Mouse (Mus musculus) embryonic facial prominence, embryonic 13.5 days (tissue): ENCODE results near the gene Sez6. TPM values are rescaled to one million over a fixed set of nuclear protein-coding genes. Genes with fewer than 3 reads are reported as not detected.

Experiments
- ATAC-seq: fragments of 200-750 bp; cut with Nextera tagmentation; 2 replicates; pipeline ENCODE4 v1.8.0; 2017; ENCODE audit warnings: low read depth; ENCODE audit not compliant: insufficient number of reproducible peaks, insufficient read depth, low FRiP score, low TSS enrichment
- H3K27ac ChIP-seq: fragments of 300-500 bp; sonication (generic); 2 replicates; pipeline ENCODE4 v1.5.1; 2015; ENCODE audit warnings: moderate library complexity, mild to moderate bottlenecking, inconsistent platforms
- H3K27me3 ChIP-seq: fragments of 300-500 bp; sonication (generic); 2 replicates; pipeline ENCODE4 v1.6.1; 2015; ENCODE audit warnings: mild to moderate bottlenecking, inconsistent platforms
- H3K36me3 ChIP-seq: fragments of 300-500 bp; sonication (generic); 2 replicates; pipeline ENCODE4 v1.6.1; 2015; ENCODE audit warnings: mild to moderate bottlenecking, inconsistent platforms
- H3K4me1 ChIP-seq: fragments of 300-500 bp; sonication (generic); 2 replicates; pipeline ENCODE4 v1.6.1; 2015; ENCODE audit warnings: inconsistent platforms
- H3K4me2 ChIP-seq: fragments of 300-500 bp; sonication (generic); 2 replicates; pipeline ENCODE4 v1.6.1; 2015; ENCODE audit warnings: moderate library complexity, mild to moderate bottlenecking, inconsistent platforms
- H3K4me3 ChIP-seq: fragments of 300-500 bp; sonication (generic); 2 replicates; pipeline ENCODE4 v1.5.1; 2015; ENCODE audit warnings: mild to moderate bottlenecking, inconsistent platforms
- H3K9ac ChIP-seq: fragments of 300-500 bp; sonication (generic); 2 replicates; pipeline ENCODE4 v1.6.1; 2015; ENCODE audit warnings: mild to moderate bottlenecking, inconsistent platforms
- H3K9me3 ChIP-seq: fragments of 300-500 bp; sonication (generic); 2 replicates; pipeline ENCODE4 v1.6.1; 2016; ENCODE audit warnings: inconsistent platforms
- WGBS: fragments of 180-500 bp; shearing (Covaris S2); methylation state at CpG from one replicate; pipeline ENCODE4 v1.1.7; 2015; ENCODE audit warnings: mixed read lengths; 5-methylcytosine and 5-hydroxymethylcytosine counted together
- polyA plus RNA-seq: library from polyadenylated mRNA; unstranded; fragments of >200 nt; fragmentation: Nextera tagmentation; extraction: Ambion mirVana; gene quantifications from 2 replicates; pipeline ENCODE4 v1.2.1, GENCODE M21; 2015

Sez6 gene
- polyA plus RNA-seq, 1 experiment from 2014 or later, result 2.6 TPM

DNA sequence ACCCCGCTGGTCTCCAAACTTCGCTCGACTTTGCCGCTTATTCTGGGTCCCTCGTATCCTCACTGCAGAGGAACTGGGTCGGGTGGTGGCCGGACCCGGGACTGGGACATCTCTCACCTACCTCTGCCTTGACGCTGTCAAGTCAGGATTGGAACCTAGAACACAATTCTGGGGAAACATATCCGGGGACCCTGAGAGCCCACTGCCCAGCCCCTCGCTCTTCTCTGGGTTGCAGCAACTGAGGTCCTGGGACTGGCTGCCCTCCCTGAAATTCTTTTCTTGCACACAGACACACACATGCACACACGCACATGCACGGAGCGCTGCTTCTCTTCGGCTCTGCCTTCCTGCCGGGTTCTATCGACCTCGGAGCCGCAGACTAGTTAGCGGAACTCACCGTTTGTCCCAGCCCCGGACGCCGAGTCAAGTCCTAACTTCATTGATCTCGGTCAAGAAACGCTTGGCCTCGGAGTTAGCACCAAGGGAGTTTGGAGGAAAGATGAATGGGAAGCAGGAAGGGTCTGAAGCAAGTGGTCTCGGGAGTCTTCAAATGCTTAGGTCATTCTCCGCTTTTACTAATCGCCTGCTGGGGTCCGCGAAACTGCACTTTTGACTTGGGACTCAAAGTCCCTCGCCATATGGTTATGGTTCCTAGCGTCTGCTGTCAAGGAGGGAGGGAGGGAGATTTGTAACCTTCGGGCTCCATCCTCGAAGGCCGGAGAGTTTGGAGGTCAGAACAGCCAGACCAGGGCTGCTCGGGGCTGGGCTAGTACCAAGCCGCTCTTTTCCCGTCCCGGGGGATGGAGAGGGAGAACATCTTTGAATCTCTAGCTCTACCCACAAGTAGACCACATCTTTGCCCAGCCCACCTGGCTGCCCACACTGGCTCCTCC, 1.2 kb downstream of the Sez6 start:
- WGBS, result 2% methylated on average over 41 of the region's 41 CpGs
- no peak for ATAC-seq
- peaks cover 91% of the 10 kb centered on the region for H3K27me3 ChIP-seq
- H3K9me3 ChIP-seq, result no peaks in the 10 kb centered on the region
- peaks cover 12% of the 10 kb centered on the region for H3K4me1 ChIP-seq
- H3K36me3 ChIP-seq, result no peaks in the 10 kb centered on the region
- no peak overlapping the region for H3K9ac ChIP-seq
- peak overlapping the region; percentile 100 for H3K4me2 ChIP-seq
- peak overlapping the region; percentile 54 for H3K4me3 ChIP-seq
- no peak overlapping the region for H3K27ac ChIP-seq

DNA sequence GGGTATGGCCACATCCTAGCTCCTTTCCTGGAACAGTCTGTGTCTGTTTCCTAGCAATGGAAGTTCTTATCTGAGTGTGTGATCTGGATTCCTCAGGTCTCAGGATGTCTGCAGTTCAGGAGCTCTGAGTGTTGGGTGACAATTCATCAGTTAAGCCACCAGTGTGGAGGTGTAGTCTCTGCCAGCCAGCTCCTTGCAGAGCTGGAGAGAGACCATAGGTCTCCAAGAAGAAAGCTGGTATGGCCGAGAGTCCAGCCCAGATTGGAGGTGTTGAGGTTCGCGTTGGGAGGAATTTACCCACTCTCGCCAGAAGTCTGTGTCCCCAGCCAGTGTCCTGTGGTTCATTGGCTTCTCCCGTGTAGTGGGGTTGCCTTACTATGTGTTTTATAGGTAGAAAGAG, 2.0 kb downstream of the Sez6 start:
- peaks cover 94% of the 10 kb centered on the region for H3K27me3 ChIP-seq
- ATAC-seq, result no peak
- H3K9ac ChIP-seq, result no peak overlapping the region
- H3K27ac ChIP-seq, result no peak overlapping the region
- no peaks in the 10 kb centered on the region for H3K9me3 ChIP-seq
- no peak overlapping the region for H3K4me2 ChIP-seq
- peaks cover 12% of the 10 kb centered on the region for H3K4me1 ChIP-seq
- no peak overlapping the region for H3K4me3 ChIP-seq
- WGBS, result 42% methylated on average over 5 of the region's 5 CpGs
- H3K36me3 ChIP-seq, result no peaks in the 10 kb centered on the region

DNA sequence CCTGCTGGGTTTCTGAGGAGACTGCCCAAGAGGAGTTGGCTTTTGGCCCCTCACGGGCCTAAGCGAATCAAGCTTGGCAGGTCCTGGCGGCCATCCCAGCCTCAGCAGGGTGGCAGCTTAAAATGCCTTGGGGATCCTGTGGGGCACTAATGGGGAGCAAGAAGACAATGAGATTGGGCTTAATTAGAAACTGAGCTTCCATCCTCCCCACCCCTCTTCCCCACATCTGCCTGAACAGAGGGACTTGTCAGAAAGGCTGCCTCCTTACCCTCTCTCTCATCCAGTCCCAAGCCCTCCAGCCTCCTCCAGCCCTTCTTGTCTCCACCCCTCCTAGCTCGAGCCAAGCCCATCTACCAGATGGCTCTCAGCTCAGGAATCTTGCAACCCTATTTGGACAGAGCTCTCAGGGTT, 3.5 kb downstream of the Sez6 start:
- Histone ChIP-seq H3K9me3 (no peaks in the 10 kb centered on the region), H3K27me3 (peaks cover 99% of the 10 kb centered on the region), H3K36me3 (no peaks in the 10 kb centered on the region), H3K4me2 (no peak overlapping the region), H3K4me1 (peaks cover 12% of the 10 kb centered on the region), H3K27ac (no peak overlapping the region), H3K9ac (no peak overlapping the region), H3K4me3 (no peak overlapping the region)
- ATAC-seq, result no peak
- WGBS, result 4% methylated on average over 4 of the region's 4 CpGs

DNA sequence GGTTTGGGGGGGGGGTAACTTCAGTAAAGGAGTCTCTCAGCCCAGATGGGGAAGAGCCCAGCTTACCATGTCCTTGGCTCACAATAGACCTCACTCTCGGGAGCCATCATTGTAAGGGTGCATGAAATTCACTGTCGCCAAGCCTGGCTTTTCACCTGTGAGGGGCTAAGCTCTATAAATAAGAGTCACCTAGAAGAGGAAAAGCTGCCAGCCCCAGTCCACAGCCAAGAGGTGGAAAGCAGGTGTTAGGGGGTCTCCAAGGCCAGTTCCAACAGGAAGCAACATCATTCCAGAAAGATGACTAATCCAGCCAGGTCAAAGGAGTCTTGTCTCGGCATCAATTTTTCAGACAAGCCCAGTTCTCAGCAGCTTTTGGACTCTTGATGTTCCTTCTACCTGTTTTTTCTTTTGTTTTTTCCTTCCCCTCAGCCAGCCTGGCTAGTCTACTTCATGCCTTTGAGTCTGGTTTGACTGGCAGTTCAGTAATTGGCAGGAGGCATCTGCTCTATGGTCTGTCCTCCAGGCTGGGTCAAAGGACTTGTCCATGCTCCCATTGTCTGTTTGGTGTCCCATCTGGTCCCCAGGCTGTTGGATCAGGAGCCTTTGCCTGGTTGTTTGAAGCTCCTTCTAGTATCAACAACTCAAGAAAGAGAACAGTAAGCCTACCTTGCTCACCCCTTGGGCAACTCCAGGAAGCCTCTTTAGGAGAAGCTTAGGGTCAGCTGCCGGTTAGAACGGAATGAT, 4.1 kb downstream of the Sez6 start:
- Histone ChIP-seq H3K9ac (no peak overlapping the region), H3K4me1 (peaks cover 12% of the 10 kb centered on the region), H3K9me3 (no peaks in the 10 kb centered on the region), H3K36me3 (no peaks in the 10 kb centered on the region), H3K27ac (no peak overlapping the region), H3K27me3 (peaks cover 99% of the 10 kb centered on the region), H3K4me2 (no peak overlapping the region), H3K4me3 (no peak overlapping the region)
- WGBS, result 45% methylated on average over 5 of the region's 5 CpGs
- no peak for ATAC-seq

DNA sequence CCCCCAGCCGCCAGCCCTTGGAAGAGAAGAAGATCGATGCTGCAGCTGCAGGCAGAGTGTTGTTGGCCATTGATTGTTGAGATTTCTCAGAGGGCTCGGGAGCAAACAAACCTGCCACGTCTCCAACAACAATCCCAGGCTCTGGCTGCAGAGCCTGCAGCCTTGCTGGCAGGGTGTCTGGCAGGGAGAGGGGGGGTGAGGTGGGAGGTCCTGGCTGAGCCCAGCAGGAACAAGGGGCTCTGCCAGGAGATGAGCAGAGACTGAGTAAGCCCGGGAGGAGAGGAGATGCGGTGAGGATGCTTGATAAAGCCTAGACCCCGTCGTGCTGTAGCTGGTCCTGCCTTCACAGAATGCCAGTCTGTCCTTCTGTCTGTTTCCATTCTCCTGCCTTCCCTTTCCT, 6.2 kb downstream of the Sez6 start:
- no peak for ATAC-seq
- no peak overlapping the region for H3K27ac ChIP-seq

DNA sequence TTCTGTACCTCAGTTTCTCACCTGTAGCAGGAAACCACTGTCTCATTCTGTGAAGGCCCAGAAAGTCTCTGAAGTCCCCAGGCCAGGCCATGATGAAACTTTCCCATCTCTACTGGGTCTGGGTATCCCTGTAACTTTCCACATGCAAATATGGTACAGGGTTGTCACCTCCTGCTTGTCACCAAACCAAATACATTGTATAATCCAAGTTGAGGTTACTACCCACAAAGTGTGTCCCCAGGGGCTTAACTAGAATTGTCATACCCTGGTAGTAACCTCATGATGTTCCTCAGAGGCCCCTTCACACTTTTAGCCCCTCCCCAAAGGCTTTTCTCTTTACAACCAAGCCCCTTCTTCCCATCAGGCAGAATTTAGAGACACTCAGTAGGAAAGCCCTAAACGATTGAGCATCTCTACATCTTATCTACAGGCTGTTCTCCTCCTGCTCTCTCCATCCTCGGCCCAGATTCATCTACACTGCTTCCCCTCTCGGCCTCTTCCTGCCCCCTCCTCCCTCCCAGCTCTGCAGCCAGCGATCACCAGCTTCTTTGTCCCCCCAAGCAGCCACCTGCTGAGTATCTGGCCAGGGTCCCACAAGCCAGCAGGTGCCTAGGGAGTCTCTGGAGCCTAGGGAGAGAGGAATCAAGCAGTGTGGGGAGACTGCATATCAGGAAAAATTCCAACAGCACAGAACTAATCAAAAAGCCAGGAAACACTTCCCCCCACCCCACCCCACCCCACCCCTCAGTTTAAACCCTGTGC, 7.2 kb downstream of the Sez6 start:
- WGBS, result 21% methylated on average over 4 of the region's 4 CpGs
- Histone ChIP-seq H3K9me3 (no peaks in the 10 kb centered on the region), H3K36me3 (no peaks in the 10 kb centered on the region), H3K4me1 (no peaks in the 10 kb centered on the region), H3K27ac (no peak overlapping the region), H3K9ac (no peak overlapping the region), H3K4me3 (no peak overlapping the region), H3K27me3 (peaks cover 96% of the 10 kb centered on the region), H3K4me2 (no peak overlapping the region)
- ATAC-seq, result no peak

More for the DNA sequence above, 6.2 kb downstream of the Sez6 start:
- H3K36me3 ChIP-seq, result no peaks in the 10 kb centered on the region
- peaks cover 96% of the 10 kb centered on the region for H3K27me3 ChIP-seq
- no peak overlapping the region for H3K9ac ChIP-seq
- no peaks in the 10 kb centered on the region; the same call in 1 of the 2 replicates for H3K4me1 ChIP-seq
- no peak overlapping the region for H3K4me3 ChIP-seq
- no peaks in the 10 kb centered on the region for H3K9me3 ChIP-seq
- H3K4me2 ChIP-seq, result no peak overlapping the region
- 12% methylated on average over 8 of the region's 8 CpGs for WGBS

DNA sequence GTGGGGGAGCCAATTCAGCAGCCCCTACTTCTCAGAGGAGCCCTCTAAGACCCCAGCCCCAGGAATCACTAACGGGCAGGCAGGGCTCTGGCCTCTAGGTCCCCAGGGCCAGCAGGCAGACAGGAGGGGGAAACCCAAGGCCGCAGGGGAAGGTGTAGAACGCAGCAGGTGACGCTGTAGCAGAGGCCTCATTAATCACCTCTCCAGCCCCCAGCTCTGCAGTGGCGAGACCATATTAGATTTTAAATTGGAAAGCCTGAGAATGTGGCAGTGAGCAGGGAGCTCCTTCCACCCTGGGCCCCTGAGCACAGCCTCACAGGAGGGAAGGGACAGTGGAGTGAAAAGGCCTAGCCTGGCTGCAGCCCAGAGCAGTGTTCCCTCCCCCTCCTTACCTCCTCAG, 11.6 kb downstream of the Sez6 start:
- Histone ChIP-seq H3K27me3 (peaks cover 70% of the 10 kb centered on the region), H3K4me3 (no peak overlapping the region), H3K36me3 (no peaks in the 10 kb centered on the region), H3K4me2 (no peak overlapping the region), H3K9ac (no peak overlapping the region), H3K4me1 (no peaks in the 10 kb centered on the region), H3K9me3 (no peaks in the 10 kb centered on the region), H3K27ac (no peak overlapping the region)
- 25% methylated on average over 5 of the region's 5 CpGs for WGBS
- no peak for ATAC-seq

DNA sequence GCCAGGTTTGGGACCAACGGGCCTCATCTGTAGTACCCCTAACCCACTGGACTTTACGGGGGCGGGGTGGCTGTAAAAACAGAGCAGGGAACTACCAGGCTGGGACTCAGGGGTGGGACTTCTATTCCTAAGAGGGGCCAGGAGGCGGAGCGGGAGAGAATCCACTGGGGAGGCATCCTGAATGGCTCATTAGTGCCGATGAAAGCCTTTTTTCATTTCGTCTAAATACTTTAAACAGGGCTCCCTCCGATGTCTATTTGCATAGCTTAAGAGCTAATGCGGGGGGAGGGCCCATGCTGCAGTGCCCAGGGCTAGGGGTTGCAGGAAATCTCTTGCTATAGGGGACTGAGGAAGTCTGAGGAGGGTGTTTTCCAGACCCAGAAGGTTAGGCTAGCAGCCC, 17.3 kb downstream of the Sez6 start:
- no peak for ATAC-seq
- no peak overlapping the region for H3K9ac ChIP-seq
- peaks cover 7% of the 10 kb centered on the region for H3K4me1 ChIP-seq
- peaks cover 56% of the 10 kb centered on the region for H3K27me3 ChIP-seq
- 6% methylated on average over 9 of the region's 9 CpGs for WGBS
- H3K4me3 ChIP-seq, result no peak overlapping the region
- no peak overlapping the region for H3K27ac ChIP-seq
- no peaks in the 10 kb centered on the region for H3K9me3 ChIP-seq
- H3K36me3 ChIP-seq, result no peaks in the 10 kb centered on the region
- peak overlapping the region; percentile 12; the same call in 1 of the 2 replicates for H3K4me2 ChIP-seq

DNA sequence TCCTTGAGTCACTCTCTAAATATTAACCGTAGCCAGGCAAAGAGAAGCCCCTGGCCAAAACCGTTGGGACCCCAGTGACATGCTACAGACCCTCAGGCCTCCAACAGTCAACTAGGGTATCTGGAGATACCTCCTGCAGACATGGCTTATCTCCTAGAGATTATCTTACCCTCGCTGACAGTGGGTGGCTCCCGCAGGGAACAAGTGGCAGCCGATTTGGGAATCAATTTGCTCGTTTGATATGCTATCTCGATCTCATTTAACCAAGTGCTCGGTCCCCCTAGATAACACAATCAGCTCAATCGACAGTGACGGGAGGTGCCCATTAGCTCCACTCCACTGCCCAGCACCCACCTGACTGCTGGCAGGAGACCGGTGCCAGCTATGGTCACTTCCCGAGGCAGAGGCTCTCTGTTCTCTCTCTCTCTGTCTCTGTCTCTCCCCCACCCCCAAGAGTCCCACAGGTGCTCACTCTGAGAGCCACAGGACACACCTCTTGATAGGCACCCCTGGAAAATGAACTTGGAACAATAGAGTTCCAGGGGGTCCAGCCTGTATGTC, 19.6 kb downstream of the Sez6 start:
- Histone ChIP-seq H3K9me3 (no peaks in the 10 kb centered on the region), H3K36me3 (no peaks in the 10 kb centered on the region), H3K4me3 (no peak overlapping the region), H3K27me3 (peaks cover 52% of the 10 kb centered on the region), H3K4me1 (peaks cover 7% of the 10 kb centered on the region), H3K9ac (no peak overlapping the region), H3K27ac (no peak overlapping the region), H3K4me2 (no peak overlapping the region)
- 40% methylated on average over 12 of the region's 12 CpGs for WGBS
- ATAC-seq, result no peak

DNA sequence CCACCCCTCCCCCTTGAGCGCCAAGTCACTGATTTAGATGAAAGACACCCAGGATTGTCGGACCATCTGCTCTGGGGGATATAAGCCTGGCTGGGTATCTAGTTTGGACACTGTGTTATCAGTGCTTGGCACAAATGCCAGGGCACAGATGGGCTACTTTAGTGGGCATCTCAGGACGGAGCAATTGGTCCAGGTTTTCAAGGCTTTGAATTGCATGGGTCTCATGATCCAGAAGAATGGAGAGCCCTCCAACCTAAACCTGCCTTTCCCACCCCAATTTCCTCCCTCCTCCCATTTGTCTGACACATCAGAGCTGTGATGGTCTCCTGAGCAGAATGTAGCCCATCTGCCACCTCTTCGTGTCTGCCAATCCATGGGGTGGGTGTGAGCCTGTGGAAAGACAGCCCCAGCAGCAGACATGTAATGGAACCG, 20.2 kb downstream of the Sez6 start:
- Histone ChIP-seq H3K27ac (no peak overlapping the region), H3K36me3 (no peaks in the 10 kb centered on the region), H3K4me3 (no peak overlapping the region), H3K4me2 (no peak overlapping the region), H3K4me1 (peaks cover 7% of the 10 kb centered on the region), H3K9ac (no peak overlapping the region), H3K9me3 (no peaks in the 10 kb centered on the region), H3K27me3 (peaks cover 48% of the 10 kb centered on the region)
- WGBS, result 74% methylated on average over 5 of the region's 5 CpGs
- ATAC-seq, result no peak

DNA sequence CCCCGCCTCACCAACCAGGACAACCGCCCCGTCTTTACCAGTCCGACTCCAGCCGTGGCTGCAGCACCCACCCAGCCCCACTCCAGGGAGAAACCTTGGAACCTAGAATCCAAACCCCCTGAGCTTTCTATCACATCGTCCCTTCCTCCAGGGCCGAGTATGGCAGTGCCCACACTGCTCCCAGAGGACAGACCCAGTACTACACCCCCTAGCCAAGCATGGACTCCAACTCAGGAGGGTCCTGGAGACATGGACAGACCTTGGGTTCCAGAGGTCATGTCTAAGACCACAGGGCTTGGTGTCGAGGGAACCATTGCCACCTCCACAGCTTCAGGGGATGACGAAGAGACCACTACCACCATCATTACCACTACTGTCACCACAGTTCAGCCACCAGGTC, 23.1 kb downstream of the Sez6 start:
- WGBS, result 57% methylated on average over 9 of the region's 9 CpGs
- Histone ChIP-seq H3K36me3 (no peaks in the 10 kb centered on the region), H3K27ac (no peak overlapping the region), H3K27me3 (peaks cover 34% of the 10 kb centered on the region), H3K9ac (no peak overlapping the region), H3K4me1 (no peaks in the 10 kb centered on the region), H3K4me2 (no peak overlapping the region), H3K9me3 (no peaks in the 10 kb centered on the region), H3K4me3 (no peak overlapping the region)
- no peak for ATAC-seq
